Comparison of ENCODE assay signal across 24 mouse cellular contexts in genomic region chr6:106268723-106269122, GRCm38 (mm10).
"Had no signal": no experiment of that assay in that cellular context is flagged by ENCODE, and none has a peak within 500 bp of the region (broad histone marks: within the 10 kb centered on the region; RNA-seq: fewer than 3 reads in every experiment).

No protein-coding gene starts in this region.

- DNase-seq: gastrocnemius, adult 2 months; gastrocnemius, postnatal 10 days; gastrocnemius, postnatal 25 days; heart, adult 18-20 months; heart, postnatal 14 days; heart, postnatal 36 days; kidney, adult 11 months; kidney, adult 8-10 months; kidney, postnatal 10 days; kidney, postnatal 25 days; layer of hippocampus, adult 9-11 months; layer of hippocampus, postnatal 36 days; left cerebral cortex, postnatal 4 days had no signal

- H3K36me3 ChIP-seq: heart, embryonic 13.5 days; heart, embryonic 15.5 days; hindbrain, embryonic 13.5 days; hindbrain, embryonic 15.5 days; limb, embryonic 13.5 days; limb, embryonic 15.5 days; liver, embryonic 12.5 days had no signal

- H3K4me2 ChIP-seq: heart, embryonic 11.5 days; heart, embryonic 13.5 days; heart, embryonic 15.5 days; hindbrain, embryonic 13.5 days; hindbrain, embryonic 15.5 days; limb, embryonic 13.5 days; limb, embryonic 15.5 days; liver, embryonic 12.5 days had no signal

- ATAC-seq: hindbrain, postnatal 0 days; intestine, embryonic 16.5 days; liver, embryonic 12.5 days had no signal

- H3K9ac ChIP-seq: heart, embryonic 13.5 days; heart, embryonic 15.5 days; hindbrain, embryonic 13.5 days; hindbrain, embryonic 15.5 days; limb, embryonic 13.5 days; limb, embryonic 15.5 days; liver, embryonic 12.5 days; liver, embryonic 14.5 days had no signal

- H3K4me1 ChIP-seq: heart, embryonic 13.5 days; heart, embryonic 15.5 days; hindbrain, embryonic 13.5 days; hindbrain, embryonic 15.5 days; limb, embryonic 13.5 days; limb, embryonic 15.5 days; liver, embryonic 12.5 days had no signal

- H3K27me3 ChIP-seq: heart, embryonic 13.5 days; heart, embryonic 15.5 days; hindbrain, embryonic 13.5 days; hindbrain, embryonic 15.5 days; limb, embryonic 13.5 days; limb, embryonic 15.5 days; liver, embryonic 12.5 days had no signal

- H3K9me3 ChIP-seq: heart, embryonic 13.5 days; heart, embryonic 15.5 days; hindbrain, embryonic 13.5 days; hindbrain, embryonic 15.5 days; limb, embryonic 13.5 days; limb, embryonic 15.5 days; liver, embryonic 12.5 days had no signal

- H3K27ac ChIP-seq: gastrocnemius, adult 2 months; heart, embryonic 13.5 days; heart, embryonic 15.5 days; hindbrain, embryonic 13.5 days; hindbrain, embryonic 15.5 days; hindbrain, postnatal 0 days; limb, embryonic 13.5 days; limb, embryonic 15.5 days; liver, embryonic 12.5 days; liver, embryonic 14.5 days had no signal

- H3K4me3 ChIP-seq: gastrocnemius, adult 2 months; heart, embryonic 13.5 days; heart, embryonic 15.5 days; hindbrain, embryonic 13.5 days; hindbrain, embryonic 15.5 days; limb, embryonic 13.5 days; limb, embryonic 15.5 days; liver, embryonic 12.5 days had no signal
